Mouse (Mus musculus) kidney, adult 2 months (tissue): ENCODE results near the gene Rhoc.

Source experiments
- CTCF ChIP-seq: fragments of 200-500 bp; conservative IDR thresholded peaks from 2 replicates; pipeline ENCODE4 v1.5.1; 2011; ENCODE audit warnings: low read depth, mild to moderate bottlenecking, control low read depth, low read length, moderate library complexity, mixed read lengths; ENCODE audit not compliant: insufficient read depth, insufficient read length
- POLR2A ChIP-seq: fragments of 200-500 bp; IDR thresholded peaks from one replicate; pipeline ENCODE4 v1.6.1; 2011; ENCODE audit warnings: low read depth, low read length, control low read depth

DNA sequence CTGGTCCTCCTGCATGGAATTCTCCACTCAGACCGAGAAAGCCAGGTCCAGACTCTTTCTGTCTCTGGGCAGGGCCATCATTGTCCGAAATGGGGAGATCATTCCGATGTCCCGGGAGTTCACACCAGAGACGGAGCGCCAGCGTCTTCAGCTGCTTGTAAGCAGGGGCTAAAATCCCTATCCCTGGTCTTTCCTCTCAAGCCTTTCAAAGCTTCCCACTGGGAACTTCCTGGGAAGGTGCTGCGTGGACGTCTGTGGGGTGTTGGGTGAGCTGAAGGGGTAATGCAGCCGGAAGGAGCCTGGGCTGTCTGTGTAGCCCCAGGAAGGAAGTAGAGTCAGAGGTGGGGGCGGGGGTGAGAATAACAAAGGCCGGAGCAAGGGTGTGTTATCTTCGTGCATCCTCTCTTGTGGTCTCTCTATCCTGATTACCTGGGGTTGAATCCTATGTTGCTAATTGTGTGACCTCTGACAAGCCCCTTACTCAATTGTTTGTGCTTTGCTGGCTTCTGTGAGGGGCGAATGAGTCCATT is 4.1 kb upstream of the Rhoc start:
- TF ChIP-seq POLR2A (no peak), CTCF (no peak)
